Mouse (Mus musculus): ENCODE measurements around the gene Pik3cg. TPM values are rescaled to one million over a fixed set of nuclear protein-coding genes. Genes with fewer than 3 reads are reported as not detected.

Gene Pik3cg
- polyA plus RNA-seq, 1 experiment = 1.2 TPM

GRCm38 (mm10) chr12:32143782-32144181, 64.7 kb downstream of the Pik3cg start:
- no peak overlapping the region for H3K4me3 ChIP-seq (ENCODE audit: insufficient read depth, low read depth, low read length)
- H3K4me1 ChIP-seq (ENCODE audit: control insufficient read depth, insufficient read depth, insufficient read length, low read length) = peaks cover 7% of the 10 kb centered on the region
- H3K27ac ChIP-seq (replicated peaks; ENCODE audit: low read depth, low read length) = 0 out of 2 replicates have a peak overlapping the region, but pooled peaks have one; percentile 55

GRCm38 (mm10) chr12:32143151-32143550, 65.3 kb downstream of the Pik3cg start:
- peak overlapping the region; percentile 7; the same call in 1 of the 2 replicates for H3K27ac ChIP-seq (replicated peaks; ENCODE audit: low read depth, low read length)
- H3K4me3 ChIP-seq (ENCODE audit: insufficient read depth, low read depth, low read length) = no peak overlapping the region
- peaks cover 7% of the 10 kb centered on the region for H3K4me1 ChIP-seq (ENCODE audit: control insufficient read depth, insufficient read depth, insufficient read length, low read length)

- Histone ChIP-seq H3K4me3 (ENCODE audit: insufficient read depth, low read depth, low read length) (no peak overlapping the region), H3K4me1 (ENCODE audit: control insufficient read depth, insufficient read depth, insufficient read length, low read length) (peaks cover 7% of the 10 kb centered on the region), H3K27ac (replicated peaks; ENCODE audit: low read depth, low read length) (0 out of 2 replicates have a peak overlapping the region, but pooled peaks have one; percentile 7)
Measured at GRCm38 (mm10) chr12:32141766-32142165, 66.7 kb downstream of the Pik3cg start.

DNA sequence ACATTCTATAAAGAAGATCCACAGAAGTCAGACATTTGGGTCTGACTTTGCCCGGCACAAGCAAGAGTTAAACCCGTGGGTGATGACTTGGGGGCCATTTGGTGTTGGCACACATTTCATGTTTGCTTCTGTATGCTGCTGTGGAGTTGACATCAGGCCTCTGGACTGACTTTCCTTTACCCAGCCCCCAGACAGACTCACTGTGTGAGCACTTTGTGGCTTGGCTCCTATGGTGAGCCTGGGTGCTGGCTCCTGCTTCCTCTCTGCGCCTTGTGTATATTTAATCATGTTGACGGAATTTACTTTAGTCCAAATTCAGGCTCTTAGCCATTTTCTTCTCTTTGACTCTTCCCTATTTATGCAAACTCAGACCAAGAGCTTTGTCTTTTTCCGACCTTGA, 69.6 kb downstream of the Pik3cg start:
- H3K4me1 ChIP-seq (ENCODE audit: control insufficient read depth, insufficient read depth, insufficient read length, low read length) = peaks cover 7% of the 10 kb centered on the region
- H3K4me3 ChIP-seq (ENCODE audit: insufficient read depth, low read depth, low read length) = no peak overlapping the region
- peak overlapping the region; percentile 99 for H3K27ac ChIP-seq (replicated peaks; ENCODE audit: low read depth, low read length)

DNA sequence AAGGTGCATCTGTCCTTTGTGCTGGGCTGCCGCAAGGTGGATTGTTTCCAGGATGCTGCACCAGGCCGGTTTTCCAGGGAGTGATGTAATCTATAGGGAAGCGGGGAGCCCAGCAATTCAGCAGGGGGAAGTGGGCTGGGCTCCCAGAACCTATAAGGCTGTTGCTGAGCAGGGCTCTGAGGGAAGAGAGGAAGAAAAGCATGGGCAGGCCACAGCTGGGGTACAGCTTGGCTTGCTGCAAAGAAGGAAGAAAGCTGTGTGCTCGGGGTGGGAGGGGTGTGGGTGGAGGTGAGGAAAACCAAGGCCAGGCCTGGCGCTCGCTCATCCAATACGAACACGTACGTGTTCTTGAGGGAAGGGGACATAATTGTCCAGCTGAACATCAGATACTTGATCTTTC, 70.1 kb downstream of the Pik3cg start:
- Histone ChIP-seq H3K27ac (replicated peaks; ENCODE audit: low read depth, low read length) (peak overlapping the region; percentile 99), H3K4me3 (ENCODE audit: insufficient read depth, low read depth, low read length) (no peak overlapping the region), H3K4me1 (ENCODE audit: control insufficient read depth, insufficient read depth, insufficient read length, low read length) (peaks cover 7% of the 10 kb centered on the region)

DNA sequence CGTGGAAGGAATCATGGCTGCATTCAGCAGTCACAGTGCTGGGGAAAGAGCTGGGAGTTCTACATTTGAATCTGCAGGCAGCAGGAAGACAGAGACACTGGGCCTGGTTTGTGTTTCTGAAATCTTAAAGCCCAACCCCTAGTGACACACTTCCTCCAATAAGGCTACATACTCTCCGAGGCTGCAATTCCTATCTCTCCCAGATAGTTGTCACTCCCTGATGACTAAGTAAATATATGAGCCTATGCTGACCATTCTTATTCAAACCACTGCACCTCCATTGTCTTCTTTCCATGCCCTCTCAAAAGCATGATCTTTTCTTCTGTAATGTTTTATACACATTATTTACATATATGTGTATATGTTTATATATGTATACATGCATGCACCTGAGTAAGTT, 70.9 kb downstream of the Pik3cg start:
- Histone ChIP-seq H3K27ac (replicated peaks; ENCODE audit: low read depth, low read length) (no peak overlapping the region), H3K4me1 (ENCODE audit: control insufficient read depth, insufficient read depth, insufficient read length, low read length) (peaks cover 9% of the 10 kb centered on the region), H3K4me3 (ENCODE audit: insufficient read depth, low read depth, low read length) (no peak overlapping the region)

- Histone ChIP-seq H3K4me3 (ENCODE audit: insufficient read depth, low read depth, low read length) (no peak overlapping the region), H3K27ac (replicated peaks; ENCODE audit: low read depth, low read length) (no peak overlapping the region), H3K4me1 (ENCODE audit: control insufficient read depth, insufficient read depth, insufficient read length, low read length) (peaks cover 2% of the 10 kb centered on the region; the same call in 1 of the 2 replicates)
Measured at GRCm38 (mm10) chr12:32127599-32128507, 80.6 kb downstream of the Pik3cg start.

GRCm38 (mm10) chr12:32127158-32127557, 81.3 kb downstream of the Pik3cg start:
- Histone ChIP-seq H3K4me3 (ENCODE audit: insufficient read depth, low read depth, low read length) (no peak overlapping the region), H3K4me1 (ENCODE audit: control insufficient read depth, insufficient read depth, insufficient read length, low read length) (no peaks in the 10 kb centered on the region; the same call in 1 of the 2 replicates), H3K27ac (replicated peaks; ENCODE audit: low read depth, low read length) (no peak overlapping the region)

DNA sequence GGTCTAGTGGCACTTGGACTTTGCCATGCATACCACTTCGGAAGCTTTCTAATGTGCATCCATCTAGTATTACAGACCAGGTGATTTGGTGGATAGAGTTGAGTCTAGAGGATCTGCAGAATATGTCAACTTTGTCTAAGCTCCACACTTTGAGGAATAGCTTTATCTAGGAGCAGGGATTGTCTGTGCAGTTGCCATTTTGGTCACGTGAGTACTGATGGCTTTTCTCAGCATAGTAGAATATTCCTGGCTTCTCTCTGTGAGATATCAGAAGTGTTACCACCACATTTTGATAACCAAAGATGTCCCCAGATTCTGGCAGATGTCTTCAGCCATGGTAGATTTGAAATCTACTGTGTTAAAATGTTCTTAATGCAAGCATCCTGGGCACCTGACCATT, 84.0 kb downstream of the Pik3cg start:
- H3K27ac ChIP-seq (replicated peaks; ENCODE audit: low read depth, low read length) = no peak overlapping the region
- H3K4me1 ChIP-seq (ENCODE audit: control insufficient read depth, insufficient read depth, insufficient read length, low read length) = no peaks in the 10 kb centered on the region
- no peak overlapping the region for H3K4me3 ChIP-seq (ENCODE audit: insufficient read depth, low read depth, low read length)

DNA sequence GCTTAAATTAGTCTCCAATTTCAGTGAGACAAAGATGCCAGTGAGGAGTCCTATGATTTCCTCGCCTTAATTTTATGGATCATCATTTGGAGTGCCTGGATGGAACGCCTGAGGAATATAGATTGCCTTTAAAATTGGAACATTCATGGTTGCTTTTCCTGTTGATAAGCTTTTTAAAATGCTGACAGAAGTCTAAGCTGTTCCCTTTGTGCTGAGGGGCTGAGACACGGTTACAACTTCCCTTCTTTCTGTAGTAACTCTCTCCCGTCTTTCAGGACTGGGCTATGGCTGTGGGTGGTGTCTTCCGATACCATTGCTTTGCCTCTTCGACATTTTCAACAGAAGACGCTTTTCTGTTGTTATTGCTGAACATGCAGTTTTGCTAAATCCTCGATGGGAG, 84.4 kb downstream of the Pik3cg start:
- Histone ChIP-seq H3K4me3 (ENCODE audit: insufficient read depth, low read depth, low read length) (no peak overlapping the region), H3K4me1 (ENCODE audit: control insufficient read depth, insufficient read depth, insufficient read length, low read length) (no peaks in the 10 kb centered on the region), H3K27ac (replicated peaks; ENCODE audit: low read depth, low read length) (no peak overlapping the region)

DNA sequence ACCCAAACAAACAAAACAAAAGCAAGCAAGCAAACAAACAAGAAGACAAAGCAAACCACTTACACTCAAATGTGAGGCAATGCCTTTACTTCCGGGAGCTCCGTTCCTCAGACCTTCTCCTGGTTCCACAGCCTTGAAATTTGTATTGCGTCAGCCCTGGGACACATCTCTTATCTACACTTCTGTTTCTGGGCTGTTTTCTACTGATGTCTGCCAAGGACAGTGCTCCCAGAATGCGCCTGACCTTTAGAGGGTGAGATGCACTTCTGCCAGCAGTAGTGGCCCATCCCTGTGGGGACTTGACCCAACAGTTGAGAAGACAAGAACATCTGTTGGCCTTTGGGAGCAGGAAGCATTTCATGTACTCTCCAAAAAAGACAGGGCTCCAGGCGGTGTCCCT, 84.9 kb downstream of the Pik3cg start:
- Histone ChIP-seq H3K4me3 (ENCODE audit: insufficient read depth, low read depth, low read length) (no peak overlapping the region), H3K27ac (replicated peaks; ENCODE audit: low read depth, low read length) (peak overlapping the region; percentile 21; the same call in 1 of the 2 replicates), H3K4me1 (ENCODE audit: control insufficient read depth, insufficient read depth, insufficient read length, low read length) (no peaks in the 10 kb centered on the region)

Other genes with a start within 250 kb of the Pik3cg start
- gene Prkar2b, start 147.4 kb downstream of the Pik3cg start, polyA plus RNA-seq (2012; ENCODE audit: insufficient read depth, insufficient read length, missing spikeins) = 809 and 945 TPM in 2 replicates
- 5.2 and 7.3 TPM in 2 replicates for gene Ccdc71l, start 170.0 kb upstream of the Pik3cg start, polyA plus RNA-seq (2012; ENCODE audit: insufficient read depth, insufficient read length, missing spikeins)